Mouse (Mus musculus) embryonic fibroblast, embryonic 13.5 days (primary cell): ENCODE data around the gene Mcf2l. TPM values are rescaled to one million over a fixed set of nuclear protein-coding genes. Genes with fewer than 3 reads are reported as not detected.

ENCODE experiments used
- H3K27ac ChIP-seq: 2 replicates; pipeline ENCODE4 v1.5.1; 2012; ENCODE audit warnings: low read length, control low read depth, inconsistent platforms; ENCODE audit not compliant: insufficient read depth
- H3K4me1 ChIP-seq: 2 replicates; pipeline ENCODE4 v1.6.1; 2011; ENCODE audit warnings: low read length; ENCODE audit not compliant: control insufficient read depth, insufficient read depth
- H3K4me3 ChIP-seq: 2 replicates; pipeline ENCODE4 v1.5.1; 2011; ENCODE audit warnings: mild to moderate bottlenecking, control low read depth, low read length; ENCODE audit not compliant: insufficient read depth
- CTCF ChIP-seq: IDR thresholded peaks from 2 replicates; pipeline ENCODE4 v1.5.1; 2011; ENCODE audit warnings: mild to moderate bottlenecking, control low read depth, low read length, moderate library complexity, borderline replicate concordance; ENCODE audit not compliant: insufficient read depth
- POLR2A ChIP-seq: IDR thresholded peaks from 2 replicates; pipeline ENCODE4 v1.6.1; 2011; ENCODE audit warnings: low read depth, mild to moderate bottlenecking, control low read depth, low read length, moderate library complexity
- polyA plus RNA-seq: library from polyadenylated mRNA; stranded (reverse); fragments of >200 nt; gene quantifications from 2 replicates; pipeline ENCODE4 v1.2.4, GENCODE M21; 2011; ENCODE audit warnings: low read depth; ENCODE audit not compliant: missing spikeins, insufficient read length

The Mcf2l gene
- polyA plus RNA-seq, 1 experiment = 3.0 TPM

GRCm38 (mm10) chr8:12907730-12908129 lies 34.1 kb downstream of the Mcf2l start:
- no peak overlapping the region for H3K4me3 ChIP-seq
- no peak overlapping the region for H3K27ac ChIP-seq
- TF ChIP-seq POLR2A (no peak), CTCF (no peak)
- peaks cover 7% of the 10 kb centered on the region; the same call in 1 of the 2 replicates for H3K4me1 ChIP-seq

GRCm38 (mm10) chr8:12912011-12912410 lies 38.4 kb downstream of the Mcf2l start:
- TF ChIP-seq POLR2A = no peak
- H3K4me3 ChIP-seq = no peak overlapping the region
- no peak overlapping the region for H3K27ac ChIP-seq

GRCm38 (mm10) chr8:12915187-12916006 lies 41.8 kb downstream of the Mcf2l start:
- H3K4me3 ChIP-seq = no peak overlapping the region
- TF ChIP-seq CTCF (no peak), POLR2A (no peak)
- H3K4me1 ChIP-seq = no peaks in the 10 kb centered on the region
- H3K27ac ChIP-seq = no peak overlapping the region

More at GRCm38 (mm10) chr8:12912011-12912410, 38.4 kb downstream of the Mcf2l start:
- H3K4me1 ChIP-seq = no peaks in the 10 kb centered on the region

GRCm38 (mm10) chr8:12916156-12916900 lies 42.7 kb downstream of the Mcf2l start:
- H3K4me1 ChIP-seq = no peaks in the 10 kb centered on the region
- TF ChIP-seq POLR2A (no peak), CTCF (no peak)
- no peak overlapping the region for H3K27ac ChIP-seq
- H3K4me3 ChIP-seq = no peak overlapping the region

- no peak overlapping the region for H3K4me3 ChIP-seq
- no peaks in the 10 kb centered on the region for H3K4me1 ChIP-seq
- no peak overlapping the region for H3K27ac ChIP-seq
- no peak for TF ChIP-seq CTCF
- TF ChIP-seq POLR2A = no peak
Measured at GRCm38 (mm10) chr8:12917029-12917428, 43.4 kb downstream of the Mcf2l start.

GRCm38 (mm10) chr8:12917831-12918230 lies 44.2 kb downstream of the Mcf2l start:
- no peak overlapping the region for H3K4me3 ChIP-seq
- H3K4me1 ChIP-seq = no peaks in the 10 kb centered on the region
- TF ChIP-seq POLR2A (no peak), CTCF (no peak)
- no peak overlapping the region for H3K27ac ChIP-seq

- TF ChIP-seq CTCF (no peak), POLR2A (no peak)
- Histone ChIP-seq H3K4me1 (no peaks in the 10 kb centered on the region), H3K4me3 (no peak overlapping the region), H3K27ac (no peak overlapping the region)
Measured at GRCm38 (mm10) chr8:12920599-12920998, 47.0 kb downstream of the Mcf2l start.

- Histone ChIP-seq H3K27ac (no peak overlapping the region), H3K4me1 (no peaks in the 10 kb centered on the region), H3K4me3 (no peak overlapping the region)
- TF ChIP-seq CTCF (no peak), POLR2A (no peak)
Measured at GRCm38 (mm10) chr8:12925051-12925450, 51.4 kb downstream of the Mcf2l start.

GRCm38 (mm10) chr8:12925941-12926381 lies 52.4 kb downstream of the Mcf2l start:
- Histone ChIP-seq H3K4me3 (no peak overlapping the region), H3K4me1 (no peaks in the 10 kb centered on the region), H3K27ac (no peak overlapping the region)
- TF ChIP-seq POLR2A (no peak), CTCF (no peak)

GRCm38 (mm10) chr8:12927204-12927983 lies 53.8 kb downstream of the Mcf2l start:
- Histone ChIP-seq H3K27ac (no peak overlapping the region), H3K4me1 (no peaks in the 10 kb centered on the region), H3K4me3 (no peak overlapping the region)
- TF ChIP-seq POLR2A = no peak
- peak; percentile 81; the same call in 1 of the 2 replicates for TF ChIP-seq CTCF
